Mouse (Mus musculus) C2C12 (cell line): ENCODE measurements around the gene Kdm2b. TPM values are rescaled to one million over a fixed set of nuclear protein-coding genes. Genes with fewer than 3 reads are reported as not detected.

Experiments used
- H3K27me3 ChIP-seq: one replicate; pipeline ENCODE4 v1.6.1; 2011; ENCODE audit not compliant: control insufficient read depth, insufficient read depth, insufficient read length
- H3K36me3 ChIP-seq: one replicate; pipeline ENCODE4 v1.6.1; 2011; ENCODE audit not compliant: control insufficient read depth, insufficient read depth
- H3K4me3 ChIP-seq: one replicate; pipeline ENCODE4 v1.5.1; 2011; ENCODE audit warnings: mild to moderate bottlenecking, control low read depth; ENCODE audit not compliant: poor library complexity, insufficient read depth, severe bottlenecking
- H3K79me2 ChIP-seq: one replicate; pipeline ENCODE4 v1.6.1; 2011; ENCODE audit not compliant: control insufficient read depth, insufficient read depth
- H3K79me3 ChIP-seq: one replicate; pipeline ENCODE4 v1.6.1; 2011; ENCODE audit warnings: low read depth, control low read depth
- H3ac ChIP-seq: one replicate; pipeline ENCODE3; 2011; ENCODE audit warnings: low read depth; ENCODE audit not compliant: control insufficient read depth, insufficient read length
- CEBPB ChIP-seq: IDR thresholded peaks from one replicate; pipeline ENCODE4 v1.6.1; 2011; ENCODE audit warnings: low read depth, mild to moderate bottlenecking, control low read depth, moderate library complexity
- CTCF ChIP-seq: IDR thresholded peaks from one replicate; pipeline ENCODE4 v1.5.1; 2011; ENCODE audit not compliant: control insufficient read depth, insufficient read depth, insufficient read length
- FOSL1 ChIP-seq: IDR thresholded peaks from one replicate; pipeline ENCODE4 v1.8.0; 2011; ENCODE audit warnings: mild to moderate bottlenecking, low read length; ENCODE audit not compliant: poor library complexity, insufficient read depth, severe bottlenecking
- MAX ChIP-seq: IDR thresholded peaks from one replicate; pipeline ENCODE4 v1.6.1; 2011; ENCODE audit warnings: mild to moderate bottlenecking, control low read depth
- MYOD1 ChIP-seq: IDR thresholded peaks from one replicate; pipeline ENCODE4 v1.6.1; 2011; ENCODE audit warnings: low read depth; ENCODE audit not compliant: control insufficient read depth, insufficient read length
- MYOG ChIP-seq: IDR thresholded peaks from one replicate; pipeline ENCODE4 v1.6.1; 2011; ENCODE audit not compliant: control insufficient read depth, insufficient read length; ENCODE audit errors: extremely low read depth
- USF1 ChIP-seq: IDR thresholded peaks from one replicate; pipeline ENCODE4 v1.6.1; 2011; ENCODE audit warnings: low read depth, mild to moderate bottlenecking, control low read depth, moderate library complexity
- polyA plus RNA-seq: library from polyadenylated mRNA; unstranded; fragments of >200 nt; fragmentation: generic; extraction: Trizol; gene quantifications from one replicate; pipeline ENCODE4 v1.2.1, GENCODE M21; 2012; ENCODE audit warnings: missing spikeins

The Kdm2b gene
- polyA plus RNA-seq, 1 experiment = 15.3 TPM

DNA sequence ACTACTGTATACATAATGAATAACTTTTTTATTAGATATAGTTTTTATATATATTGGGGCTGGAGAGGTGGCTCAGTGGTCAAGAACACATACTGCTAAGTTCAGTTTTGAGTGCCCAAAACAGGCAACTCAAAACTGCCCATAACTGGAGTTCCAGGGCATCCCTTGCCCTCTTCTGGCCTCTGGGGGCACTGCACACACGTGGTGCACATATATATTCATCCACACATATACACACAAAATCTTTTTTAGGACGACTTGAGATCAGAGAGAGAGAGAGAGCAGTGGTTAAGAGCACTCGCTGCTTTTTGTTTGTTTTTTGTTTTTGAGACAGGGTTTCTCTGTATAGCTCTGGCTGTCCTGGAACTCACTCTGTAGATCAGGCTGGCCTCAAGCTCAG, 41.7 kb upstream of the Kdm2b start:
- no peak overlapping the region for H3ac ChIP-seq
- no peaks in the 10 kb centered on the region for H3K79me2 ChIP-seq
- H3K36me3 ChIP-seq = no peaks in the 10 kb centered on the region
- H3K79me3 ChIP-seq = no peaks in the 10 kb centered on the region
- H3K4me3 ChIP-seq = no peak overlapping the region
- H3K27me3 ChIP-seq = no peaks in the 10 kb centered on the region
- TF ChIP-seq FOSL1 (no peak), USF1 (no peak), MYOD1 (no peak), CTCF (no peak), CEBPB (no peak), MAX (no peak), MYOG (no peak)

DNA sequence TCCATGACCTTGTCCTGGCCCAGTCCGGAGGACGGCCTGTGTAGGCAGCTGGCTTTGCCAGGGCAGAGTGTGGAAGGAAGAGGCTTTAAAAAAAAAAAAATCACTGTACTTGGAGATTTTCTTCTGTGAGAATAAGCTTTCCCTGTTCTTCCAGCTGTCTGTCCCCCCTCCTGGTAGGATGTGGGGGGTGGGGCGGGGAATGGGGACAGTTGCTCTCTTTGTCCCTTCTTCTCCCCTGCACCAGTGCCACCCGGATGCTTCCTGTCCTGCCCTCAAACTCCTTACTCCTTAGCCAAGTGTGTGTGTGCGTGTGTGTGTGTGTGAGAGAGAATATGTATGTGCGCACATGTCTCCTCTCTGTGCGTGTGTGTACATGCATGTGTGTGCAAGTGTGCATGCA, 40.1 kb upstream of the Kdm2b start:
- no peak for TF ChIP-seq CEBPB
- no peak for TF ChIP-seq USF1
- no peak for TF ChIP-seq FOSL1
- TF ChIP-seq CTCF = no peak
- TF ChIP-seq MAX = no peak
- TF ChIP-seq MYOG = no peak
- no peak for TF ChIP-seq MYOD1
- H3ac ChIP-seq = no peak overlapping the region
- H3K27me3 ChIP-seq = no peaks in the 10 kb centered on the region
- no peaks in the 10 kb centered on the region for H3K79me2 ChIP-seq
- H3K4me3 ChIP-seq = no peak overlapping the region
- H3K36me3 ChIP-seq = no peaks in the 10 kb centered on the region
- H3K79me3 ChIP-seq = no peaks in the 10 kb centered on the region

DNA sequence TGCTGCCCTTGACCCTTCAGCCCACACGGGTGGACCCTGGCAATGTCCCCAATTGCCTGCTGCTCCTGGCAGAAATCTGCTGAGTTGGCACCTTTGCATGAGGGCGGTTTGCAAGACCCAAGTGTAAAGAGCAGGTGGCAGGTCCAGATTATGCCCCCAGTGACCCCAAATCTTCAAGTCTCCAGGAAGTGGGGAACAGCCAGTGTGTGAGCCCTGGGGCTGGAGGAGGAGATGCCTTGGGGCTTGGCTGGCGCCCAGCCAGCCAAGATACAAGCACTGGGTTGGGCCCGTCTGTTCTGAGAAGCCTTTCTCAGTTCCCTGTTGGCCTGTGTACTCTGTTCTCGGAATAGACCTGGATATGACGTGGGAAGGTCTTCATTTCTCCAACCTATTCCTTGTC, 37.8 kb upstream of the Kdm2b start:
- H3K79me2 ChIP-seq = no peaks in the 10 kb centered on the region
- no peaks in the 10 kb centered on the region for H3K79me3 ChIP-seq
- no peak overlapping the region for H3K4me3 ChIP-seq

DNA sequence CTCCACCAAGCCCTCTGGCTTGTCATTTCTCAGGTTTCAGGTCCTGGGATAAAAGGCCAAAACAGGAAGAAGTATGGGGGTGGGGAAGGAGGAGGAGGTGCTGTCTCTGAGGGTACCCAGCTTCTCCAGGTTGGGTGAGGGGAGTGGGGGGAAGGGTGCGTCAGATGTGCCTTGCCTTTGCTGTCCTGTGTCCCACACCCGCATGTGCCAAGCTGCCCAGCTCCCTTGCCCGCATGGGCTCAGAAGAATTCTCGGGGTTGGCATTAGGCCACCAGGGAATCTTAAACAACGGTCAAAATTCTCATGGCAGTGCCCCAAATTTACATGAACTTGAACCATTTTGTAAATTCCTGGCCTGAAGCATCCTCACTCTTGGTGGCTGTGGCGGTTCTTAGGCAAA, 36.8 kb upstream of the Kdm2b start:
- Histone ChIP-seq H3K79me3 (no peaks in the 10 kb centered on the region), H3K4me3 (no peak overlapping the region), H3K36me3 (no peaks in the 10 kb centered on the region), H3ac (no peak overlapping the region), H3K79me2 (no peaks in the 10 kb centered on the region), H3K27me3 (no peaks in the 10 kb centered on the region)
- TF ChIP-seq MAX = no peak
- TF ChIP-seq CEBPB = no peak
- TF ChIP-seq USF1 = no peak
- no peak for TF ChIP-seq CTCF
- no peak for TF ChIP-seq MYOG
- no peak for TF ChIP-seq FOSL1
- no peak for TF ChIP-seq MYOD1

More for the DNA sequence above, 37.8 kb upstream of the Kdm2b start:
- Histone ChIP-seq H3K36me3 (no peaks in the 10 kb centered on the region), H3ac (no peak overlapping the region), H3K27me3 (no peaks in the 10 kb centered on the region)
- TF ChIP-seq USF1 = no peak
- TF ChIP-seq MYOG = no peak
- TF ChIP-seq CEBPB = no peak
- no peak for TF ChIP-seq MYOD1
- no peak for TF ChIP-seq FOSL1
- no peak for TF ChIP-seq MAX
- no peak for TF ChIP-seq CTCF

- no peaks in the 10 kb centered on the region for H3K79me2 ChIP-seq
- no peaks in the 10 kb centered on the region for H3K79me3 ChIP-seq
- no peaks in the 10 kb centered on the region for H3K27me3 ChIP-seq
Measured at GRCm38 (mm10) chr5:123024965-123025573, 35.4 kb upstream of the Kdm2b start.

GRCm38 (mm10) chr5:123024312-123024711, 34.7 kb upstream of the Kdm2b start:
- Histone ChIP-seq H3K79me3 (no peaks in the 10 kb centered on the region), H3K4me3 (no peak overlapping the region), H3K36me3 (no peaks in the 10 kb centered on the region), H3ac (no peak overlapping the region), H3K27me3 (no peaks in the 10 kb centered on the region), H3K79me2 (no peaks in the 10 kb centered on the region)
- TF ChIP-seq FOSL1 = no peak
- TF ChIP-seq CTCF = no peak
- TF ChIP-seq CEBPB = no peak
- TF ChIP-seq USF1 = no peak
- no peak for TF ChIP-seq MYOG
- TF ChIP-seq MAX = no peak
- no peak for TF ChIP-seq MYOD1

More at GRCm38 (mm10) chr5:123024965-123025573, 35.4 kb upstream of the Kdm2b start:
- Histone ChIP-seq H3K36me3 (no peaks in the 10 kb centered on the region), H3ac (no peak overlapping the region), H3K4me3 (no peak overlapping the region)
- no peak for TF ChIP-seq FOSL1
- TF ChIP-seq USF1 = no peak
- no peak for TF ChIP-seq MYOD1
- TF ChIP-seq CTCF = no peak
- TF ChIP-seq MYOG = no peak
- no peak for TF ChIP-seq MAX
- TF ChIP-seq CEBPB = no peak
